Mouse (Mus musculus) brain, embryonic 14.5 days (tissue): Measurements from ENCODE around the gene Stx5a.

ENCODE experiments used
- CTCF ChIP-seq: fragments of 200-500 bp; IDR thresholded peaks from 2 replicates; pipeline ENCODE4 v1.5.1; 2012; ENCODE audit warnings: inconsistent platforms, mild to moderate bottlenecking, moderate library complexity, borderline replicate concordance; ENCODE audit not compliant: insufficient read depth, insufficient read length; ENCODE audit errors: extremely low read depth
- POLR2A ChIP-seq: fragments of 200-500 bp; IDR thresholded peaks from 2 replicates; pipeline ENCODE4 v1.6.1; 2012; ENCODE audit warnings: mild to moderate bottlenecking, inconsistent platforms, borderline replicate concordance; ENCODE audit not compliant: poor library complexity, insufficient read depth, insufficient read length, severe bottlenecking; ENCODE audit errors: extremely low read depth

DNA sequence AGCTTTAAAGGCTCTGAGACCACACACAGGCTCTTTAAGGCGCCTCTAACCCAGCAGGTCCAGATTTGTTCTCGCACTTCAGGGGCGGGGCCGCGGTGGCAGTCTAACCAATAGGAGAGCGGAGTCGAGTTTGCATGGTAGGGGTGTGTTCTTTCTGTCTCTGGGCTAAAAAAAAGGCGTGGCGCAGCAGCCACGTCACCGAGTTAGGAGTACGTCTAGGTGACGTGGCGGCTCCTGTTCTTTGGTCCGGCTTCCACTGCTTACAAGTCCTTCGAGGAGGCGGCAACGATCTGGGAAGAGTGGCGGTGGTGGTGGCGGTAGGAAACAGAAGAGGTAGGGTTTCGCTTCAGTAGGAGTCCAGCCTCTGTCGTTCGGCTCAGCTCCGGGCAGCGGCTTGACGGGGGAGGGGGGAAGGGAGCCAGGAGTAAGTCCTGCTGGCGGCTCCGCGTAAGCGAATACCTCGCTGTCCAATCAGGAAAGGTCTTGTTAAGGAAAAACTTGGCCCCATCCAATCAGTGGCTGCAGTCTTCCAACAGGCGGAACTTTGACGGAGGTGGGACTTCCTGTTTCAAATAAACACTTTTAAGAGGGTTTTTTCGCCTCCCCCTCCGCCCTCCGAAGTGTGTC, at the start of gene Stx5a:
- no peak for TF ChIP-seq CTCF
- peak; percentile 16; the same call in 1 of the 2 replicates for TF ChIP-seq POLR2A
